Mouse (Mus musculus): ENCODE data around the gene Pter.

DNA sequence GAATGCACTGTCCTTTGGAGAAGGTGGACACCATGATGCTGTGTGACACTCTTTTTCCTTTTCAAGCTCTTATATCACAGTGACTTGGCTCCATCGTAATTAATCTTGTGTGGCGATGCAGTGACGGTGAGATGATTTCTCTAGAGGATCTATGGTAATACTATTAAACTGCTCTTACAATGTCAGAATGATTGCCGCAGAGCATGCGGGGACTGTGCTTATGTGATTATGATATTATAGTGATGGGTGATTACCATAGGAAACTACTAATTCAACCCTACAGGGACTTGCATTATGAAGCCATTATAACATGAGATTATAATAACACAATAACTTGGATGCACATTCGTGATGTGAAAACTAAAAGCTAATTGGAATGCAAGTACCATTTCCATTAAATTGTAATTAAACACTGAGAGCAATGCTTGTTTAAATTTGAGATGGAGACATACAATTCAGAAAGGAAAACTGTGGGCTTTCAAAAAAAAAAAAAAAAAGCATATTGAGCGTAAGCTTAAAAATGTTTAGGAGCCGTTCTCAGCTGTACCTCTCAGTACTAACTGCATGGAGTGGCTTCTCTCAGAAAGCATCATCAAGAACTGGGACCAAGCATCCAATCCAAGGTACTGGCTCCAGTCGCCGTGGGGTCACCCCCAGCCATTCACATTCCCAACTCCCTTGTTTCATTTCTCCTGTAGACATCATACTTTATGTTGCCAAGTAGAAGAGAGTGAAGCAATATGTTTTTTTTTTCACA lies 13.8 kb downstream of the Pter start:
- no peak for TF ChIP-seq CTCF (IDR thresholded peaks at IDR 0.05)
- TF ChIP-seq EP300 (IDR thresholded peaks at IDR 0.05) = no peak

Data from lung, postnatal 0 days (tissue).